Mouse (Mus musculus) MEL-GATA-1-ER (cell line): ENCODE measurements around the gene Gm3739.
"Not testable (repeated sequence)": the region's sequence is repeated elsewhere in the genome, so short reads cannot be mapped to it uniquely, and the experiment has no call there.

Experiments used
- DNase-seq: peaks from one replicate; pipeline ENCODE4 v3.0.0-alpha.2; 2012; ENCODE audit warnings: low read depth; ENCODE audit errors: extremely low read depth

Gm3739 gene

GRCm38 (mm10) chr14:7314661-7315060 is at the start of gene Gm3739:
Gm3739 (minus strand) TSS chr14:7315049.
- DNase-seq = not testable (repeated sequence)

- DNase-seq = not testable (repeated sequence)
These were observed 17.4 kb upstream of the Gm3739 start, which contains the start of gene Gm5797 for GRCm38 (mm10) chr14:7332295-7332694. Gm5797 (minus strand) TSS chr14:7332395.

GRCm38 (mm10) chr14:7315093-7315492 is 244 bp upstream of the Gm3739 start:
- not testable (repeated sequence) for DNase-seq

GRCm38 (mm10) chr14:7264614-7265013 is 50.2 kb downstream of the Gm3739 start, which contains the start of gene Gm3727:
Gm3727 (minus strand) TSS chr14:7264714.
- DNase-seq = not testable (repeated sequence)
